Mouse (Mus musculus) thymus, postnatal 14 days (tissue): Measurements from ENCODE around the gene Slc36a4.

Source experiments
- DNase-seq: peaks from one replicate; pipeline ENCODE4 v3.0.0; 2021

Gene Slc36a4

DNA sequence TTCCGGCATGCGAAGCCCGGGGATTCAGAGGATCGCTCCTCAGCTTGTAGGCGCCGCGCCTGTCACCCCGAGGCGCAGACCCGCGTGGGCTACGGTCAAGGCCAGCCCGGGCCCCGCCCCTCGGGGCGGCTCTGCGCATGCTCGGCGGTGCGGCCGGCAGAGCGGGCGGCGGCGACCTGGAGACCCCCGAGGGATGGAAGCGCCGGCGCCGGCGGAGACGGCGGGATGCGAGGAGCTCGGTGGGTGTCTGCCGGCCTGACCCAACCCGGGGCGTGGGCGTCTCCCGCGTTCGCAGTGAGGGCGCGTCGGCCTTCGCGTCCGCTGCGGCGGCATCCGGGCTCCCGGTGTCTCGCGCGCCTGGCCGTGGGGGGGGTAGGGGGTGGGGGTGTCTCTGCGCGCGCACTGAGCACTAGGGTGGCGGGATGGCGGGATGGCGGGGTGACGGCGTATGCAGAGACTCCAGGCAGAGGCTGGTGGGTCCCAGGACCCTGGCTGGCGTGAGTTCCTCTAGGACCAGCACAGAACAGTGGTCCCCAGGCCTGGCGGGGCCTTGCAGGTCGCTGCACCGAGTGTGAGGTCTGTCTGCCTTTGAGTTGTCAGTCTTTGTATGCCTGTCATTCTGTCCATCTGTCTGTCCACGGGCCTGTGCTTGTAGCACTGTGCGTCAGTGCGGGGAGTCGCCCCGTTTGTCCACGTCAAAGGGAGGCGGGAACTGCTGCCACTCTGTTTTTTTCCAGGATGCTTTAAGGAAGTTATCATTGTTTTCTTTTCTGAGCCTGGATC lies at the start of gene Slc36a4:
Slc36a4 (plus strand) TSS at position 140 of the 783 bp plus-strand sequence.
- peak; percentile 75 for DNase-seq

GRCm38 (mm10) chr9:15664606-15665005 lies 44.9 kb upstream of the Slc36a4 start:
- no peak for DNase-seq

DNA sequence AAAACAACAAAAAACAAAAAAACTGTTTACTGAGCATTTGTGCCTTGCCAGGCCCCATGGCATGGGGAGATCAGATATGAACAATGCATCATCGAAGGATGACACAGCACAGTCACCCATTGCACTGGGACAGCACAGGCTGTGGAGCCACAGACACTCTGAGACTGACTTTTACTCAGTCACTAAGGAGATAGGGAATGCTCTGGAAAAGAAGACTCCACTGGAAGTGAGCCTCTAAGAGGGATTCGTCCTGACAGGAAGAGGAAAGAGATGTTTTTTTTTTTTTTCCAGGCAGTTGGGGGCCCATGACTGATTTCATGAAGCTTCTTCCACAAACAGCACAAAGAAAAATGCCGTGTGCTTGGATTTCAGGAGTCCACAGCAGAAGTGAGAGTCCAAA lies 40.1 kb upstream of the Slc36a4 start:
- DNase-seq = no peak

DNA sequence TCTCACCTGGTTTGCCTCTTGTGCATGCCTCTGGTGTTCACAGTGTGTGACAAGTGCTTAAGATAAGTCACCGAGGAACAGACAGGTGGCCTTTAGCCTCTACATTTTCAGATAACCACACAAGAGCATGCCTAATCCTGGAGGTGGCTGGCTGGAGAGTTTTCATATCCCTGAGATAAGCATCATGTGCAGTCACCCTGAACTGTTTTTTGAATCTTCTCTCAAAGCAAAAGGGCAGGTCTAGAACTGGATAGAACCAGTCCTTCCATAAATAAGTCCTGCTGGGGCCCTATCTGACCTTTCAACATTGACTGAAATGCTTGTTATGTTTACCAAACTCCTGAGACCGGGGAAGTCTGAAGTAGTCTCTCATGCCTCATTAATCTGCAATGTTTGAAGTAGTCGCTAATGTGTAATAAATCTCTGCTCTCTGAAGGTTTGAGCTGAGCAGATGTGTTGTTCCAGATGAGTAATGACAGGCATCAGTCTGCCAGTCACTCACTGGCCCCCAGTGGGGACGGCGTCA lies 39.5 kb upstream of the Slc36a4 start:
- no peak for DNase-seq

DNA sequence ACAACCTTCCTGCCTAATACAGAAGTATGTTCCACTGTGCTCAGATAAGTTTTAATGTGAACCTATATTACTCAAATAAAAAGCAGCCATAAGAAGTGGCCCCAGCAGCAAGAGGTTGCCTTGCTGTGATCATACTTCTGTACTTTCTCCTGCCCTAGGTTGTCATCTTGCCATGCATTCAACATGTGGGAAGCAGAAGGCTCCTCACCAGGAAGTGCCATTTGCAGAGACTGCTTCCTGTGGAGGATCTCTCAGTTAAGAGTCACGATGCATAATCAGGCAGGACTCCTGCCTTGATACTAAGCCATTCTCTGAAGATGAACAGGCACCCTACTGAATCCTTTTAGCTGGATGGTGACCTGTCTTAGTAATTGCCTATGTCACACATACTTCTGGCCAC lies 37.3 kb upstream of the Slc36a4 start:
- DNase-seq = no peak

- peak; percentile 58 for DNase-seq
These were observed 27.6 kb upstream of the Slc36a4 start for GRCm38 (mm10) chr9:15681855-15682466.

GRCm38 (mm10) chr9:15685215-15685614 lies 24.3 kb upstream of the Slc36a4 start:
- DNase-seq = peak; percentile 72

DNA sequence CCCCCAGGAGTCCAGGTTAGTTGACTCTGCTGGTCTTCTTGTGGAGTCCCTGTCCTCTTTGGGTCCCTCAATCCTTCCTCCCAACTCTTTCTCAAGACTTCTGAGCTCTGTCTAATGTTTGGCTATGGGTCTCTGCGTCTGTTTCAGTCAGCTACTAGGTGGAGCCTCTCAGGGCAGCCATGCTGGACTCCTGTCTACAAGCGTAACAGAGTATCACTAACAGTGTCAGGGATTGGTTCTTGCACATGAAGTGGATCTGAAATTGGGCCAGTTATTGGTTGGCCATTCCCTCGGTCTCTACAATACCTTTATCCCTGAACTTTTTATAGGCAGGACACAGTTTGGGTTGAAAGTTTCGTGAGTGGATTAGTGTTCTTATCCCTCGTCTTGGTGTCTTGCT lies 22.2 kb upstream of the Slc36a4 start:
- no peak for DNase-seq

GRCm38 (mm10) chr9:15693847-15694246 lies 15.7 kb upstream of the Slc36a4 start:
- DNase-seq = peak; percentile 18

- DNase-seq = no peak
These were observed 14.5 kb upstream of the Slc36a4 start for GRCm38 (mm10) chr9:15694989-15695388.

- no peak for DNase-seq
These were observed 3.8 kb upstream of the Slc36a4 start for GRCm38 (mm10) chr9:15705706-15706105.

- DNase-seq = peak; percentile 14
These were observed 449 bp upstream of the Slc36a4 start for GRCm38 (mm10) chr9:15708979-15709598.

DNA sequence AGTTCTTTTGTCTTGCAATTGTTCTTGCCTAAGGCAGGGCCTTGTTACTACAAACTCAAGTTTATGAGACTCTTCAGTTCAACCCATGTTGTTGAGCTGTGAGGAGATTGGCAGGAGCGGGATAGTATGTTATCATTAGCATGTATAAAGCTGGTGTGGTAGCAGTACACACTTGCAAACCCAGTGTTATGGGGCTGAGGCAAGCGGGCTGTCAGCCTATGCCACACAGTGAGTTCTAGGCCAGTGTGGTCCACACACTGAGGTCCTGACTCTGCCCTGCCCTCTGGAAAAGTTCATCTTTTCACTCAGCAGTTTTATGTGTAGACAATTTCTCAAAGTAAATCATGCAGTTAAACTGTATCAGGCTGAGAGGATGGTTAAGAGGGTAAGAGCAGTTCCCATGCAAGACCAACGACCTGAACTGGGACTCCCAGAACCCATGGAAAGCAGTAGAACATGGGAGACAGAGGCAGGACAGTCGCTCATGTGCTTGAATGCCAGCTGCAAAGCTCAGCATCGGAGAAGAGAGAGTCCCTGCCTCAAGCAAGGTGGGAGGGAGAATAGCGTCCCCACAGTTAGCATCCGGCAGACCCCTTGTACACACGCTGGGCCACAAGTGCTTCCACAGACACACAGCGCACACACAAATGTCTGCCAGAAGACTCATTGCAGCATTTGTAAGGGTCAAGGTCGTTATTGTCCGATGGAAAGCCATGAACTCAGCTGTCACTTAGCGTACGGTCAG lies 1.5 kb downstream of the Slc36a4 start:
- no peak for DNase-seq

DNA sequence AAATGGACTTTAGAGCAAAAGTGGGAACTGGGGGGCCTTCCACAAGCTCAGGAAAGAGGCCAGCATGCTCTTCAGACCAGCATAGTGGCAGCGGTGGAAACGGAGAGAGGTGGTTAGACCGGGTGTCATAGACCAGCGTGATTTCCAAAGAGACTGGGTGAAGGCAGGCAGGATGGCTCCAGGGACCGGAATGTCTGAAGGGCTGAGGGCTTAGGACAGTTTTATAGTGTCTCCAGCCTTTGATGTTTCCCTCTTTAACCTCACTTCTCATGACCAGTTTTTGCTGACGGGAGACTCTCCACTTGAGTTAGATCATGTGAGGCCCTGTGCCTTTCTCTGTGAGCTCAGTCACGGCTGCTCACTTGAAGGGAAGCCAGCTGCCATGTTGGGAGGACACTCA lies 2.1 kb downstream of the Slc36a4 start:
- DNase-seq = no peak

DNA sequence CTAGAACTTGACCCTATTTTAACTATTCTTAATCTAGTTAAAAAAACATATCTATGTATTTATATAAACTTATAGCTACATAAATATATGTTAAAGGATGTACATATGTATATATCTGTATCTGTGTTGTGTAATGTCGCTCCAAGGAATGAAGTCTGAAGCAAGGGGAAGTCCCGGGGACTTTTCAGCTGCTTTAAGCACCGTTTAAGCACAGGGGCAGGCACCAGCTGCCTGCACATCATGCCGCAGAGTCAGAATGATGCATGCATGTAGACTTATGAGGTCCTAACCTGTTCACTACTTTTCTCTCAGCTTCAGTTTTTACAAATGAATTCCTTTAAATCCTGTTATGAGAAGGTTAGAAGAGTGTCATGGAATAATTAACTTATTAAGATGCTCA lies 5.3 kb downstream of the Slc36a4 start:
- no peak for DNase-seq

GRCm38 (mm10) chr9:15715193-15715989 lies 5.9 kb downstream of the Slc36a4 start:
- no peak for DNase-seq

DNA sequence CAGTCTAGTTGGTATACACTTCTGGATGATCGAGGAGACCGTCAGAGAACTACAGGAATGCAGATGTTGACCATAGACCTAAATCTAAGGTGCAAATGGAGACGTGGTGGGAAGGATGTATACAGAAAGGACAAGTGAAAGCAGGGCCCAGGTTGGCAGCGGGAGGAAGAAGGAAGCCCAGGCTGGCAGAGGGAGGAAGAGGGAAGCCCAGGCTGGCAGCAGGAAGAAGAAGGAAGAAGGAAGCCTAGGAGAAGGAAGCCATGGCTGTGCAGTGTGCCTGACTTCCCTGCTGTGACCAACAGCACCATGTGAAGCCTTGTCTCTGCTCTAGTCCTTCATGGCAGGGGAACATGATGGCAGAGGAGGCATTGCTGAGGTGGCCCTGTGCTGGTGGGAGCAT lies 7.8 kb downstream of the Slc36a4 start:
- no peak for DNase-seq

DNA sequence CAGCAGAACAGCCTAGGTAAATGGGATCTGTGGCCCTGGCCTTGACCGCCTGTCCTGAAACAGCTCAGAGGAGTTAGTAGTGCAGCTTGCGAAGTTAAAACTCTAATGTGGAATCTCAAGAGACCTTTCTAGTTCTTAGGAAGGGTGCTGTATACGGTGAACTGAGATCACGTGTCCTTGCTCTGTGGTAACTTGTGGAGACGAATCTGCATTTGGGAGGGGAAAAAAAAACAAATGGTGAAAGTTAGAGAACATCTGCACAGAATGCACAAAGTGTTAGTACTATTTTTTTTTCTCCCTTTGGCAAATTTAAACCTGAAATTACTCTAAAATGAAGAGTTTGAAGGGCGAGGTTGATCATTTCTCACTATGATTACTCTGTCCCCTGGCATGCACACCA lies 8.8 kb downstream of the Slc36a4 start:
- no peak for DNase-seq

DNA sequence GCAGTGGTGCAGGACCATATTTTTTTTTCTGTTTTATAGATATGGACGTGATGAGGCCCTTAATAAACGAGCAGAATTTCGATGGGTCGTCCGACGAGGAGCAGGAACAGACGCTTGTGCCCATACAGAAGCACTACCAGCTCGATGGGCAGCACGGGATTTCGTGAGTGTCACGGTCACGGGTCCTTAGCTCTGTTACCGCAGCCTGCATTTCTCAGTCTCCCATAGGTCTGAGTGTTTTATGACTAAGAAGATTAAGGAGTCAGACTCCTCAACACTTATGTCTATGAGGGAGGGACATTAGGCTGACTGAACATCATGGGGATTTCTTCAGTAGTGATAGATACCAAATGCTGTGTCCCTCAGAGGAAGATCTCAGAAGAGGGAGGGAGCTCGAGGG lies 10.1 kb downstream of the Slc36a4 start:
- no peak for DNase-seq

DNA sequence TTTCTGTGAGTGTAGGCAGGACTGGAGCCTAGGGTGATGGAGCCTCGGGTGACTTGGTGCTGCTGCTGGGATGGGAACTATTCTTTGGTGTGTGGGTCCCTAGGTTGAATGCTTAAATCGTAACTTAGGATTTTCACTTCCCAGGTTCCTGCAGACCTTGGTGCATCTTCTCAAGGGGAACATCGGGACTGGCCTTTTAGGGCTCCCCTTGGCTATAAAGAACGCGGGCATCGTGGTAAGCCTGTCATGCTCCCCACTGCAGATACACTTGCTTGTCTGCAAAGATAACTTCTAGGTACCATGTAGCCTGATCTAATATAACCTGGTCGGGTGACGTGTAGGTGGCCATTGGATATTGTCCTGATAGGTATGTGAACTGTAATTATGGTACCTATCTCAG lies 11.0 kb downstream of the Slc36a4 start:
- no peak for DNase-seq

- DNase-seq = no peak
These were observed 11.8 kb downstream of the Slc36a4 start for GRCm38 (mm10) chr9:15721226-15721833.

DNA sequence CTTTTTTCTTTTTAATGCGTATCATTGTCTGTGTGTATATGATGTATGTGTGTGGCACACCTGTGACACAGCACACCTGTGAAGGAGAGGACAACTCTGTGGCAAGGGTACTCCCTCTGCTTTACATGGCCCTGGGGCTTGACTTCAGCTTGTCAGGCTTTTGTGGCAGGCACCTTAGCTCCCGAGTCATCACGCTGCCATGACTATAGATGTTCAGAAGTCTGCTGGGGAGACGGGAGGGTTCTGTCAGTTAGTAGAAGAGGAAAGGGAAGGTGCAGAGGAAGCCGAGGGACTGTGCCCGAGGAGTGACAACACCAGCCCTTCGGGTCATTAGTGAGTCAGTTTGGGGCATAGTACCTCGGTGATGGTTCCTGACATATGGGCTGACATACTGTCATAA lies 13.0 kb downstream of the Slc36a4 start:
- no peak for DNase-seq
